Mouse (Mus musculus) CD4-positive, CD25-positive, alpha-beta regulatory T cell (primary cell): Measurements from ENCODE around the gene Large1. TPM values are rescaled to one million over a fixed set of nuclear protein-coding genes. Genes with fewer than 3 reads are reported as not detected.

Source experiments
- polyA plus RNA-seq: library from polyadenylated mRNA; unstranded; fragments of 100-300 nt; shearing (Covaris generic); gene quantifications from one replicate; pipeline ENCODE4 v1.2.1, GENCODE M21; 2017

Gene Large1
- polyA plus RNA-seq: 0.23 TPM

GRCm38 (mm10) chr8:73353108-73353793 lies at the start of gene Large1:
TSS of gene Large1 (minus strand) at chr8:73353540.

